Mouse (Mus musculus) heart, postnatal 36 days (tissue): ENCODE measurements around the gene Krtap4-7. TPM values are rescaled to one million over a fixed set of nuclear protein-coding genes. Genes with fewer than 3 reads are reported as not detected.
"Not testable (repeated sequence)": the region's sequence is repeated elsewhere in the genome, so short reads cannot be mapped to it uniquely, and the experiment has no call there.

Source experiments
- DNase-seq, 2 experiments: peaks; one replicate each; pipeline ENCODE4 v3.0.0; 2021 to 2022
- intact Hi-C: fragments of 180-260 bp; cut with DNase I; formaldehyde crosslinking; loops from one replicate; pipeline ENCODE4 v1.15.1; 2025
- total RNA-seq, 2 experiments: library from RNA; stranded (reverse); gene quantifications; 2 replicates each; pipeline ENCODE4 v1.2.3; 2021

Gene Krtap4-7
- not detected for total RNA-seq

DNA sequence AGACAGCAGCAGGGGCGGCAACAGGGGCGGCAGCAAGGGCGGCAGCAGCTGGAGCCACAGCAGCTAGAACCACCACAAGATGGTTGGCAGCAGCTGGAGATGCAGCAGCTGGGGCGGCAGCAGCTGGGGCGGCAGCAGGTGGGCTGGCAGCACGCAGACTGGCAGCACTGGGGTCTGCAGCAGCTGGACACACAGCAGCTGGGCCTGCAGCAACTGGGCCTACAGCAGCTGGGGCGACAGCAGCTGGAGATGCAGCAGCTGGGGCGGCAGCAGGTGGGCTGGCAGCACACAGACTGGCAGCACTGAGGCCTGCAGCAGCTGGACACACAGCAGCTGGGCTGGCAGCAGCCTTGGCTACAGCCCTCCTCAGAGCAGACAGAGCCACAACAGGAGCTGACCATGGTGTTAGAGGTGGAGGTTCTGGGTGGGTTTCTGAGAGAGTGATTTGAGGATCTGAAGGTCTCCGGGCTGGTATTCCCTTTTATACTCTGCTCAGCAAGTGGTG is at the start of gene Krtap4-7:
Gene Krtap4-7, minus strand, starts transcription at position 455 of the 505 bp plus-strand sequence.
- DNase-seq, intact Hi-C loops: not testable (repeated sequence)

DNA sequence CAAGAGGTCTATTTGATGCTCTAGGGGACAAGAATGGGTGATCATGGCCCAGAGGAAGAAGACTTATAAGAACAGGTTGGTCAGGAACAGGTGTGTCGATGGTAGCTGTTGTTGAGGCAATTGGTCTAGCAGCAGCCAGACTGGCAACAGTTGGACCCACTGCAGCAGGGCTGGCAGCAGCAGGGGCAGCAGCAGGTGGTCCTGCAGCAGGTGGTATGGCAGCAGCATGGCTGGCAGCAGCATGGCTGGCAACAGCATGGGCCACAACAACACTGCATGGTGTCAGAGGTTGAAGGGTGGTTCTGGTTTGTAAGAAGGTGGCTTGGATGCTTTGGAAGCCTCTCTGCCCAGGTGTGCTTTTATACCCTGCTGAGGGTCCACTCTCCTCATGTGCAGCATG is 46.6 kb upstream of the Krtap4-7 start, which contains the start of gene Gm14190:
Gene Gm14190, minus strand, starts transcription at position 278 of the 400 bp plus-strand sequence.
- DNase-seq, result no peak
- intact Hi-C loops, result no loop called here

DNA sequence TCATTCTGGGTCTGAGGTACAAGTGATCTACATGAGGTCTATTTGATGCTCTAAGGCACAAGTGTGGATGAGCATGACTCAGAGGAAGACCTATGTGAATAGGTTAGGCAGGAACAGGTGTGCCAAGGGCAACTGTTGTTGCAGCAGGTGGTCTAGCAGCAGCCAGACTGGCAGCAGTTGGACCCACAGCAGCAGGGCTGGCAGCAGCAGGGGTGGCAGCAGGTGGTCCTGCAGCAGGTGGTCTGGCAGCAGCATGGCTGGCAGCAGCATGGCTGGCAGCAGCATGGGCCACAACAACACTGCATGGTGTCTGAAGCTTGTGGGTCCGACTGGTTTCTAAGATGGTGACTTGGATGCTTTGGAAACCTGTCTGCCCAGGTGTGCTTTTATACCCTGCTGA is 41.3 kb upstream of the Krtap4-7 start:
- DNase-seq, intact Hi-C loops: not testable (repeated sequence)

DNA sequence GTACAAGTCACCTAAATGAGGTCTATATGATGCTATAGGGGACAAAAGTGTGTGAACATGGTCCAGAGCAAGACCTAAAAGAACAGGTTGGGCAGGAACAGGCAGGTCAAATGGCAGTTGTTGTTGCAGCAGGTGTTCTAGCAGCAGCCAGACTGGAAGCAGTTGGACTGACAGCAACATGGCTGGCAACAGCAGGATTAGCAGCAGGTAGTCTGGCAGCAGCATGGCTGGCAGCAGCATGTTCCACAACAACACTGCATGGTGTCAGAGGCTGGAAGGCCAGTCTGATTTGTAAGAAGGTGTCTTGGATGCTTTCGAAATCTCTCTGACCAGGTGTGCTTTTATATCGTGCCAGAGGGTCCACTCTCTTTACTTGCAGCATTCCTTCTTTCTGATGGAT is 39.6 kb upstream of the Krtap4-7 start:
- intact Hi-C loops, result no loop called here
- DNase-seq, result no peak

DNA sequence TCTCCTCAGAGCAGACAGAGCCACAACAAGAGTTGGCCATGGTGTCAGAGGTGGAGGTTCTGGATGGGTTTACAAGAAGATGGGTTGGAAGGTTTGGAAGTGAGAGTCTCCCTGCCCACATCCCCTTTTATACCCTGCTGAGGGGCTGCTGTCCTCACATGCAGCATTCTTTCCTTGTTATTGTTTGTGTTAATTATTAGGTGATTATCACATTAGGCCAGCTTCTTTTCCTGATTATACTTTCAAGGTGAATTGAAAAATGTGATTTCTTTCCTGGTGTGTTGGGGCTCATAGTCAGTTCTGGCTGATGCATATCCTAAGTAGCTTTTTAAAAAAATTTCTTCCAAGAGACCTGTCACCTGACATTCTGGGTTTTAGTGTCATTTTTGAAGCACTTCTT is 22.0 kb upstream of the Krtap4-7 start, which contains the start of gene Krtap4-6:
Gene Krtap4-6, minus strand, starts transcription at position 101 of the 400 bp plus-strand sequence.
- intact Hi-C loops, result no loop called here

DNA sequence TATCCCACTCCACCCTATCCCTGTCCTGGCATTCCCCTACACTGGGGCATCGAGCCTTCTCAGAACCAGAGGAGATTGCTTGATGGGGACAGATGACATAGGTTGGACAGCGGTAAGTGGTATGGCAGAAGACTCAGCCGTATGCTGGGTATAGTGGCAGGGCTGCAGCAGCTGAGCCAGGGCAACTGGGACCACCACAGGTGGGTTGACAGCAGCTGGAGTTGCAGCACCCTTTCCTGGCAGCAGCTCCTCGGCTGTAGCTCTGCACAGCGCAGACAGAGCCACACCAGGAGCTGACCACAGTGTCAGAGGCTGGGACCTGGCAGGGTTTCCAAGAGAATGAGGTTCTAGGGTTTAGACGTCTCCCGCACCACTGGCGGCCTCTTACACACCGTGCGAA is 18.9 kb upstream of the Krtap4-7 start:
- intact Hi-C loops, result no loop called here
- DNase-seq, result no peak

More for the DNA sequence above, 22.0 kb upstream of the Krtap4-7 start, which contains the start of gene Krtap4-6:
- DNase-seq, result no peak

DNA sequence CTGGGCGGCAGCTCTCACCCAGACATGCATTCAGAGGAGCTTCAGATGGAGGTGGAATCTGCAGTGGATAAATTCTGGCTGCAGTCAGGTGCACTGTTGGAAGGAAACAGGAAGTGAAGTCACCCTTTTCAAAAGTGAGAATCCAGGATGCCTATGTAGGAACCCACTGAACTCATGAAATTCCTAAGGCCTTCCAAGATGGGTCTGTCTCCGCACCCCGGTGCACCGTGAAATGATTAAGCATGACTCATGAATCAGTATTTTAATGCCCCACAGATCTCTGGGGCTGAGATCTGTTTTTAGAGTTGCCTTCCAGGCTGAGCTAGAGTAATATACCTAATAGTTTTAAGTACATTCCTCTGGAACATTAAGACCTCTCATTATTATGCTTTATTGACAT is 15.4 kb upstream of the Krtap4-7 start:
- intact Hi-C loops, result no loop called here
- no peak for DNase-seq

DNA sequence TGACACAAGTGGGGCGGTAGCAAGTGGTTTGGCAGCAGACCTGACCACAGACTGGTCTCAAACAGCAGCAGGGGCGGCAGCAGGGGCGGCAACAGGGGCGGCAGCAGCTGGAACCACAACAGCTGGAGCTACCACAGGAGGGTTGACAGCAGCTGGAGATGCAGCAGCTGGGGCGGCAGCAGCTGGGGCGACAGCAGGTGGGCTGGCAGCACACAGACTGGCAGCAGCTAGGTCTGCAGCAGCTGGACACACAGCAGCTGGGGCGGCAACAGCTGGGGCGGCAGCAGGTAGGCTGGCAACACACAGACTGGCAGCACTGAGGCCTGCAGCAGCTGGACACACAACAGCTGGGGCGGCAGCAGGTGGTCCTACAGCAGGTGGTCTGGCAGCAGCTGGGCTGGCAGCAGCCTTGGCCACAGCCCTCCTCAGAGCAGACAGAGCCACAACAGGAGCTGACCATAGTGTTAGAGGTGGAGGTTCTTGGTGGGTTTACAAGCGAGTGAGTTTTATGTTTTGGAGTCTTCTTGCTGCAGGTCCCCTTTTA is 14.7 kb upstream of the Krtap4-7 start, which contains the start of gene Gm11563:
Gene Gm11563, minus strand, starts transcription at position 494 of the 544 bp plus-strand sequence.
- DNase-seq, intact Hi-C loops: not testable (repeated sequence)

DNA sequence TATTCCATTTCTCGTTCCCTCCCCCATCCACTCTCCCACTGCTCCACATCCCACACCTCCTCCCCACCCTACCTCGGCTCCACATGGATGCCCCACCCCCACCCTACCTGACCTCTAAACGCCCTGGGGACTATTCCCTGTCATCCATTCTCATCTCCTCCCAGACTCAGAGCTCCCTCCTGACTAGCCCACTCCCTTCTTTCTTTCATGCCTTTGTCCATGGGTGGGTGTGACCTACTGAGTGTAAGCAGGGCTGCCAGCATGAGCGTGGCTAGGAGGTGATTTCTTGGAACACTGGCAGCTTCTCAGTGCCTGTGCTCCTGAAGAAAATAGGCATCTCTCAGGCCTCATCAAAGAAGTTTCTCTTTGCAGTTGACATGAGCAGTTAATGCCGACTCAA is 13.2 kb upstream of the Krtap4-7 start:
- DNase-seq, result no peak
- intact Hi-C loops, result no loop called here

DNA sequence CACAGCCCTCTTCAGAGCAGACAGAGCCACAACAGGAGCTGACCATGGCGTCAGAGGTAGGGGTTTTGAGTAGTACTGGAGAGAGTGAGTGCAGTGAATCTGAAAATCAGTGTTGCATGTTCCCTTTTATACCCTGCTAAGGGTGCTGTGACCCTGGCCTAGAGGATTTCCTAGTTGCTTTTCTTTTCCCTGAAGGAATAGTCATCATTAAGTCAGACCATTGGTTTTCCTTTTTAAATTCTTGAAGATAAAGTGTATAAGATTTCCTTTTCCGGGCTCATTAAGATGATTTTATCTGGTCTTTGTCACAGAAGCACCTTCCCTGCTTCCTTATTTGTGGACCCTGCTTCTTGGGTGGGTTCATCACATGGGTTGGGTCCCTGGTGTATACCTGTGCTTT is 6.2 kb upstream of the Krtap4-7 start, which contains the start of gene Gm11555:
Gene Gm11555, minus strand, starts transcription at position 101 of the 400 bp plus-strand sequence.
- intact Hi-C loops, result no loop called here
- no peak for DNase-seq

DNA sequence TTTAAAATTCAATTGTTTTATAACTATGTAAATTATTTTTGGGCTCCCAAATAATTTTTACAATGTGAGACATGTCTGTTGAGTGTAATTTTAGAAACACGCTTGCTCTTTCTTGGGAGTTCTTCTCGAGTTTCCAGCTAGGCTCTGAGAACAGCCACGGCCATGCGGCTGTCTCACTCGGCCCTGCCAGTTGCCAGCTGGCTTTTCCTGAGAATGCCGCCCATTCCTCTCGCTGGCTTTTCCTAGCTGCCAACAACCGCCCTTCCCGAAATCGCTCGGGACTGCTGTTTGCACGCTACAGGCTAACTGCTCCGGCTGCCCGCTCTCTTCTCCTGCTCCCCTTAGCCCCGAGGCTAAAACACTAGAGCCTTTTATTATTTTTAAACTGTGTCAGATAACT is 2.6 kb upstream of the Krtap4-7 start:
- no peak for DNase-seq
- intact Hi-C loops, result no loop called here

DNA sequence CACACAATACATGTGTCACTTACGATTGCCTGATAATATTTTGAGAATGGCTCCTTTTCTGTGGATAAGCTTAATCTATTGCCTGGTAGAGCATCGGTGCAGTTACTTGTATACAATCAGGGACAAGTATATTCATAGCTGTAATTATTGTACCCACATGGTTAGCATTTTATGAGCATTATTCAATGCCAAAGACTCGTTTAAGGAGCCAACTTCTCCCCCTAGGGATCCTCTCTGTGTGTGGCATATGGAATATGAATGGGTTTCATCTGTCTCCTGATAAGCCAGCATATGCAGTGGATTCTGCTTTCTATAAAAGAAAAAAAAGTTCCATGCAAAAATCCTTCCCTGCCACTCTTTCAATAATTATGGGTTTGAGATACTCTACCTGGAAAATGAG is 462 bp upstream of the Krtap4-7 start:
- intact Hi-C loops, result no loop called here
- DNase-seq, result no peak

DNA sequence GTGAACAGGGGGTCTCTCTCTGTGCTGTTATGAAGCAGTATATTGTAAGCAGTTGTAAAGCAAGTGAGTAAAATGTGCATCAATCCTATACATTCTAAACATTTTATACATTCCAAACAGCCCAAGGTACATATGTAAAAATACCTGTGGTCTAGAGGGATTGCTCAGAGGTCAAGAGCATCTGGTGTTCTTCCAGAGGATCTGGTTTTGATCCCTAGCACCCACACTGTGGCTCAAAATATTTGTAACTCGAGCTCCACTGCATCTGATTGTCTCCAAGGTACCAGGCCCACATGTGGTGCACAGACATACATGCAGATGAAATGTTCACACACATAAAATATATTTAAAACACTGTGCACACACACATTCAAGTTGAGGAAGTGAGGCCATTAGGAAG is 3.0 kb downstream of the Krtap4-7 start:
- intact Hi-C loops, result no loop called here

DNA sequence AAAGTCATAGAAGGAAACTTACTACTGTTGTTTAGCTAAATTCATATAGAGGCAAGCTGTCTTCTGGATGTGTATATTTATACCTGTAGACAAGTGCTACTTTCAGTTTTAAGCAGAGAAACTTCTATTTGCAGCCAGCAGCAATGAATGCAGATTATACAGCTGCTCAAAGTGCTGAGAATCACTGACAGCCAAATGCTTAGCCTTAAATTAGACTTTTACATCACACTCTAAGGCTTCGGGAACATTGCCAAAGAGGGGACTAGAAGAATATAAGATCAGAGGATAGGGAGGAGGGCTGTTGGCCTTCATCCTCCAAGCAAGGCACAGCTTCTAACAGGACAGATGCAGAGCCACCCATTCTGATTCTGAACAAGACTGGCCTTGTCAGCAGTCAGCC is 6.8 kb downstream of the Krtap4-7 start:
- intact Hi-C loops, result no loop called here
- DNase-seq, result no peak

More for the DNA sequence above, 3.0 kb downstream of the Krtap4-7 start:
- DNase-seq, result no peak

DNA sequence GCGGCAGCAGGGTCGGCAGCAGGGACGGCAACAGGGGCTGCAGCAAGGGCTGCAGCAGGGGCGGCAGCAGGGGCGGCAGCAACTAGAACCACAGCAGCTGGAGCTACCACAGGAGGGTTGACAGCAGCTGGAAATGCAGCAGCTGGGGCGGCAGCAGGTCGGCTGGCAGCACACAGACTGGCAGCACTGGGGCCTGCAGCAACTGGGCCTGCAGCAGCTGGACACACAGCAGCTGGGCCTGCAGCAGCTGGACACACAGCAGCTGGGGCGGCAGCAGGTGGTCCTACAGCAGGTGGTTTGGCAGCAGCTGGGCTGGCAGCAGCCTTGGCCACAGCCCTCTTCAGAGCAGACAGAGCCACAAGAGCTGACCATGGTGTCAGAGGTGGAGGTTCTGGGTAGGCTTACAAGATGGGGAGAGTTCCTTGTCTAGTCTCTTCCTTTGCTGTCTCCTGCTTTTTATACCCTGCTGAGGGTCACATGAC is 9.2 kb downstream of the Krtap4-7 start, which contains the start of gene Krtap4-2:
Gene Krtap4-2, minus strand, starts transcription at position 432 of the 482 bp plus-strand sequence.
- no peak for DNase-seq
- intact Hi-C loops, result no loop called here

DNA sequence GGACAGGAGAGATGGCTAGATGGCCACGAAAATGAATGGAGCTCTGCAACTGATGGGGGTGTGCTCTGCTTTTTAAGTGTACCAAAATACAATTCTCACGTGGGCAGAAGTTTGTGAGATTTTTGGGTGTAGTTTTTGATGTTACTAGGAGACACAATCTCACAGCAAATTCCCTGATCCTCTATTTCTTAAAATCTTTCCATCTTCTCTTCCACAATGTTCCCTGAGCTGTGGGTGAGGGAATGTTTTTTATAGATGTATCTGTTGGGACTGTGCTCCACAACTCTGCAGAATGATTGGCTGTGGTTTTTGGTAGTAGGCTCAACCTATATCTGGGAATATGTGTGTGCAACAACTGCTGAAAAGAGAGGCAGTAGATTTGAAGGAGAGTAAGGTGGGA is 10.6 kb downstream of the Krtap4-7 start:
- intact Hi-C loops, result no loop called here
- no peak for DNase-seq

DNA sequence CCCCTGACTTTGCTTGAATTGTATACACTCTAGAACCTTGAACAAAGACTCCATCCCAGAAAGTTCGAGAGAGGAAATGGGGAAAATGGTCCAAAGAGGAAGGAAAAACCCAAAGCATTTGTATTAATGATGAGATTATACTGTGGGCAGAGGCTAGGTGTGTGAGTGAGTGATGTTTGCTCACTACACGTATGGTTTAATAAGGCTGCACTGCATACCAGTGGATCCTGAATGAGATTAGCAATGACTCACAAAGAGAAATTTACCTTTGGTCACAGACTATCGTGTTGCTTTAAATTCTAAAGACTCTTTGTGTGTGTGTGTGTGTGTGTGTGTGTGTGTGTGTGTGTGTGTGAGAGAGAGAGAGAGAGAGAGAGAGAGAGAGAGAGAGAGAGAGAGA is 13.0 kb downstream of the Krtap4-7 start:
- DNase-seq, result no peak
- intact Hi-C loops, result no loop called here

DNA sequence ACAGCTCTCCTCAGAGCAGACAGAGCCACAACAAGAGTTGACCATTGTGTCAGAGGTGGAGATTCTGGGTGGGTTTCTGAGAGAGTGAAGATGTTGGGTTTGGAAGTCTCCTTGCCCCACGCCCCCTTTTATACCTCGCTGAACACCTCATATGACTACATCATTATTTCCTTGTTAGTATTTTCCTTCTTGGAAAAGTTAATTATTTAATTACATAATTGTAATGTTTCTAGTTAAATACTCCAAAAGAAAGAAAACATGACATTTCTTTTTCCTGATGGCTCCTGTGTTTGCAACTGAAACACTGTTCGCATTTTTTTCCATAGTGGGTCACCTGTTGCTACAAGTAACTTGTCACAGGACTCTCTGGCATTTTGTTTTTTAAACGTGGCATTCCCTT is 15.8 kb downstream of the Krtap4-7 start, which contains the start of gene Krtap4-1:
Gene Krtap4-1, minus strand, starts transcription at position 101 of the 400 bp plus-strand sequence.
- no peak for DNase-seq
- intact Hi-C loops, result no loop called here

DNA sequence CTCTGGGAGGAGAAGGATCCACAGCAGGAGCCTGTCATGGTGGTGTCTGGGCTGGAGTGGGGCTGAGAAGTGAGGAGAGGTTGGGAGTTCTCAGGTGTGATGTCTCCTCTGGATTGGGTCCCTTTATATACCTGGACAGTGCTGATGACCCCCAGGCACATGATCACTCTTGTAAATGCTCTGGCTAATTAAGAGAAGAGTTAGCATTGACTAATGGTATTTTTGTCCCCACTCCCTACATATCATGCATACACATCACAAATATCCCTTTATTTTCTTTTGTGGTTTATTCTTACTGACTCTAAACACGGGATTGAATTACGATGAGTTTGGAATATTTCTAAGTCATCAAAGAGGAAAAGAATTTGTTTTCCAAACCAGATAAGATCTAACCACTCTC is 23.6 kb downstream of the Krtap4-7 start, which contains the start of gene Gm11562:
Gene Gm11562, minus strand, starts transcription at position 101 of the 400 bp plus-strand sequence.
- intact Hi-C loops, result no loop called here
- DNase-seq, result no peak

DNA sequence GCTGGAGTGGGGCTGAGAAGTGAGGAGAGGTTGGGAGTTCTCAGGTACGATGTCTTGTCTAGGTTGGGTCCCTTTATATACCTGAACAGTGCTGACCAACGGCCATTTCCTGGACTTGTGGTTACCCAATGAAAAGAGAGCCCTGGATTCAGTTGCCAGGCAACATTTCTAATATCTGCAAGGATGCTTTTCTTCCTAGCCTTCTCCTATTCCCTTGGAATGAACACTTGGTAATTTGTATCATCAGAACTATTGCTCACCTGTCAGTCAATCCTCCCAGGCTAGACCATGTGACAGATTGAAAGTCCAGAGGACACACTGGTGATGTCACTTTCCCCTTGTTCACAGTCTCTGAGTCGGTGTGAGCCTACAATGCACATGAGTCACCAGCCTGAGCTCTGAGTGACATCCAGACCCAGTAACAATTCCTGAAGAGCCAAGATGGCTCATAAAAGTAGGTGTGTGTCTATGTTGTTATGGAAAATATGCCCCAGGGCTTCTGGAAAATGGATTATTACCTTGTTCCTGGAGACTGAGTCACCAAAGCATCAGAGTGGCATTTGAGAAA is 29.0 kb downstream of the Krtap4-7 start, which contains the start of gene Krtap2-4:
Gene Krtap2-4, minus strand, starts transcription at position 51 of the 568 bp plus-strand sequence.
- intact Hi-C loops, result no loop called here
- no peak for DNase-seq

DNA sequence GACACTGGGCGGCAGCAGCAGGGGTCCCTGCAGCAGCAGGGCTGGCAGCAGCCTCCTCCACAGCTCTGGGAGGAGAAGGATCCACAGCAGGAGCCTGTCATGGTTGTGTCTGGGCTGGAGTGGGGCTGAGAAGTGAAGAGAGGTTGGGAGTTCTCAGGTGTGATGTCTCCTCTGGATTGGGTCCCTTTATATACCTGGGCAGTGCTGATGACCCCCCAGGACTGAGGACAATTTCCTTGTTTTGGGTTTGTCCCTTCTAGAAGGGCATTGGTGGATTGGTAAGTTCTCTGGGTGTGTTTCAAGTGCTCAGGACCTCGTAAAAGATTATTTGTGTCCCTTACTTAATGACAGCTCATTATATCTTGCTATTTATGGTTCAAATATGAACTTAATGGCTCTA is 33.8 kb downstream of the Krtap4-7 start, which contains the start of gene Gm11937:
Gene Gm11937, minus strand, starts transcription at position 101 of the 400 bp plus-strand sequence.
- DNase-seq, intact Hi-C loops: not testable (repeated sequence)
